Mouse (Mus musculus) midbrain, postnatal 0 days (tissue): ENCODE measurements at regions not wholly inside any gene's neighbourhood (a gene's known extent, or its start where the extent isn't known, plus 50 kb on each side); places are given as distances from the start of the nearest gene placed in this dataset.

Experiments
- ATAC-seq: fragments of 200-750 bp; cut with Nextera tagmentation; 2 replicates; pipeline ENCODE4 v1.8.0; 2017; ENCODE audit warnings: moderate number of reproducible peaks, mild to moderate bottlenecking, moderate TSS enrichment, moderate library complexity; ENCODE audit not compliant: low FRiP score
- DNase-seq: peaks from one replicate; pipeline ENCODE4 v3.0.0-alpha.2; 2015; ENCODE audit warnings: low spot score
- H3K27ac ChIP-seq: fragments of 300-500 bp; sonication (generic); 2 replicates; pipeline ENCODE4 v1.5.1; 2014; ENCODE audit warnings: low read depth, mild to moderate bottlenecking, low read length, mixed read lengths
- H3K27me3 ChIP-seq: fragments of 300-500 bp; sonication (generic); 2 replicates; pipeline ENCODE4 v1.6.1; 2014; ENCODE audit warnings: low read length, control low read depth, mixed read lengths; ENCODE audit not compliant: insufficient read depth
- H3K36me3 ChIP-seq: fragments of 300-500 bp; sonication (generic); 2 replicates; pipeline ENCODE4 v1.6.1; 2014; ENCODE audit warnings: low read length, control low read depth, mixed read lengths; ENCODE audit not compliant: insufficient read depth
- H3K4me1 ChIP-seq: fragments of 300-500 bp; sonication (generic); 2 replicates; pipeline ENCODE4 v1.6.1; 2014; ENCODE audit warnings: mild to moderate bottlenecking, control low read depth, antibody characterized with exemption, low read length, mixed read lengths; ENCODE audit not compliant: insufficient read depth
- H3K4me2 ChIP-seq: fragments of 300-500 bp; sonication (generic); 2 replicates; pipeline ENCODE4 v1.6.1; 2014; ENCODE audit warnings: low read depth, mild to moderate bottlenecking, low read length, mixed read lengths; ENCODE audit not compliant: poor library complexity, severe bottlenecking
- H3K4me3 ChIP-seq: fragments of 300-500 bp; sonication (generic); 2 replicates; pipeline ENCODE4 v1.5.1; 2014; ENCODE audit warnings: low read depth, mild to moderate bottlenecking, low read length, moderate library complexity
- H3K9ac ChIP-seq: fragments of 300-500 bp; sonication (generic); replicated peaks from 2 replicates; pipeline ENCODE4 v1.6.1; 2014; ENCODE audit warnings: mild to moderate bottlenecking, low read length, moderate library complexity, mixed read lengths; ENCODE audit not compliant: poor library complexity, severe bottlenecking
- H3K9me3 ChIP-seq: fragments of 300-500 bp; sonication (generic); 2 replicates; pipeline ENCODE4 v1.6.1; 2016; ENCODE audit warnings: low read length, control low read depth
- CTCF ChIP-seq: IDR thresholded peaks from 2 replicates; pipeline ENCODE4 v1.5.1; 2016; ENCODE audit warnings: antibody characterized with exemption, mild to moderate bottlenecking
- WGBS: fragments of 180-500 bp; shearing (Covaris S2); extraction: QIAGEN DNeasy Blood & Tissue Kit; methylation state at CpG from one replicate; pipeline ENCODE4 v1.1.7; 2014; 5-methylcytosine and 5-hydroxymethylcytosine counted together

DNA sequence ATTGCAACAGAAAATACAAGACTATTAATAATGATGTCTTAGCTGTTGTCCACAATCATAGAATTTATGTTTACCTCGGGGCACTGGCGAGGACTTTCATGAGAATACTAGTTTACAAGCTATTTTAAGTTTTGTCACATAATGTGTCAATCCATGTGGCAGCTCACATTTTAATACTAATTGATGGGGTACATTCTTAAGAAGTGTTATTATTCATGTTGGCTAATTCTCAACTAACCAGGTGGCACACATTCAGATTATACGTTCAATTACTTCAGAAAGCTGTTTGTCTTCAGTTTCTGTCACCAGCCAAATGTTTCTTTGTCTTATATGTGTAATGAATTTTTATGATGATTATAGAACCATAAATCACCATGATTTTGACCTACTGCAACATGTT, 870.2 kb upstream of the Celf2 start:
- H3K27me3 ChIP-seq: no peaks in the 10 kb centered on the region
- ATAC-seq: no peak

DNA sequence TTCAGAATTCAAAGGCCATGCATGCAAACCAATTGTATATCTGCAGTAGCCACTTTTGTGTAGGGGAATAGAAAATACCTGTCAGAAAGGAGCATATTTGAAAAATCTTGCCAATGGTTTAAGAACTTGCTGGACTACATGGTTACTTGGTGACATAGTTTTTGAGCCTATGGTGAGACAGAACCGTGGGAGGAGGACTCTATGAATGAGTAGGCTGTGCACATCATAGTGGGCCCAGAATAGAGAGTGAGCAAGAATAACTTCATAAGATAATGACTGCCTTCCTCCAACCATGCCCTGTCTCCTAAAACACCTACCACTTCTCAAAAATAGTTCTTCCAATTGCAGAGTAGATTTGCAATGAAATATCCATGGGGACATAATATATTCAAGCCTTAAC, 838.5 kb upstream of the Celf2 start:
- no peak for ATAC-seq
- Histone ChIP-seq H3K36me3 (no peaks in the 10 kb centered on the region), H3K27ac (no peak overlapping the region), H3K9ac (no peak overlapping the region), H3K4me2 (no peak overlapping the region), H3K9me3 (no peaks in the 10 kb centered on the region), H3K4me1 (no peaks in the 10 kb centered on the region), H3K27me3 (no peaks in the 10 kb centered on the region), H3K4me3 (no peak overlapping the region)
- no peak for TF ChIP-seq CTCF
- 96% methylated on average over 1 of the region's 1 CpGs for WGBS
- no peak for DNase-seq

More for the DNA sequence above, 870.2 kb upstream of the Celf2 start:
- Histone ChIP-seq H3K9ac (no peak overlapping the region), H3K4me2 (no peak overlapping the region), H3K4me1 (no peaks in the 10 kb centered on the region), H3K27ac (no peak overlapping the region), H3K9me3 (no peaks in the 10 kb centered on the region), H3K4me3 (no peak overlapping the region), H3K36me3 (no peaks in the 10 kb centered on the region)
- peak; percentile 9 for DNase-seq
- 88% methylated on average over 3 of the region's 3 CpGs for WGBS
- TF ChIP-seq CTCF: no peak

DNA sequence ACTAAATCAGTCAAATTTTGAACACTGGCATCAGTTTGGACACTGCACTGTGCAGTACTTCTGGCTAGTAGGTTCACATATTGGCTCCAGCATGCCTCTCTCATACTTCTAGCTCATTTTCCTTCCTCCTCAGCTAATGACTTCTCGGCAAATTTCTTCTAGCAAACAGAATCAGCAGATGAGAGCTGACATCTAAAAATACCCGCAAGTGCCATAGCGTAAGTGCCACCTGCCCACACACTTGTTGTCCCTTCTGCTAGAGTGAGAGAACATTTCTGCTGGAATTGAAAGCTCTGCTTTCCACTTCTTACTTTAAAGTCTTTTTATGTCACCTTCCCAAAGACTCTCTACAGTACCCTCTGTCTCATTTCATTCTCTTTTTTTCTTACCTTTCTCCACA, 835.4 kb upstream of the Celf2 start:
- WGBS: 96% methylated on average over 3 of the region's 3 CpGs
- DNase-seq: no peak

DNA sequence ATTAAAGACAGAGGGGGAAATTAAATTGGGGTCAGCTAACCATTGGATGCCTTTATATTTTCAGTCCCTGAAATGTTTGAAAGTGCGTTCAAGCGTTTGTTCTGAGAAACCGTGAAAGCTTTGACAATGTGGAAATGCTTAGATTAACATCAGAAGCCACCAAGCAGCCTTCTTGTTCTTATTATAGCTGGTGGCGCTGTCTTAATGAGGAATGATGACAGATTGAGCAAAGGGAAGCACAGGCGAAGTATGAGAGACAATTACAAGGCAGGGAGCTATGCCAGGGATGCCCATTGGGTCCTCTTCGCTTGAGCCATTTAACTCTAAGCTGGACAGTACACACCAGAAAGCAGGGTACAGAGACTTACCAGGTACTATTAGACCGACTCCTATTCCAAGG, 828.9 kb upstream of the Celf2 start:
- WGBS: 65% methylated on average over 7 of the region's 7 CpGs

More for the DNA sequence above, 835.4 kb upstream of the Celf2 start:
- ATAC-seq: no peak
- Histone ChIP-seq H3K9me3 (no peaks in the 10 kb centered on the region), H3K4me1 (no peaks in the 10 kb centered on the region), H3K36me3 (no peaks in the 10 kb centered on the region), H3K27ac (no peak overlapping the region), H3K4me2 (no peak overlapping the region), H3K9ac (no peak overlapping the region), H3K4me3 (no peak overlapping the region), H3K27me3 (no peaks in the 10 kb centered on the region)
- TF ChIP-seq CTCF: no peak

DNA sequence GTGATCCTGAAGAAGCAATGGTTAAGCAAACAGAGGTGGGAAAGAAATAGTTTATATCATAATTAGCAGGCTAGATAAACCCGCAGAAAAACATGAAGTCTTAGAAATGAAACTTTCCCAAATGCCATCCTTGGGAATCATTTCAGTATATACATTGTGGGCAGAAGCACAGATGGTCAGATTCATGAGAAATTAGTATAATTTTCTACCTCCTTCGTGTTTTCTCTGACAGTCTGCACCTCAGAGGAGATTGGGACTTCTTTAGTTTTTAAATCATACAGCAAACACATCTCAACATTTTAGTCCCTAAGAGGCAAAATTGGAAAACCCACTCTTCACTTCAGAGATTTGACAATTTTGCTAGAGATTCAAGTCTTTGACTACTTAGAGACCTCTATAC, 786.6 kb upstream of the Celf2 start:
- Histone ChIP-seq H3K36me3 (no peaks in the 10 kb centered on the region), H3K4me1 (no peaks in the 10 kb centered on the region), H3K27ac (no peak overlapping the region), H3K9ac (no peak overlapping the region), H3K4me2 (no peak overlapping the region), H3K9me3 (no peaks in the 10 kb centered on the region), H3K27me3 (no peaks in the 10 kb centered on the region), H3K4me3 (no peak overlapping the region)
- no peak for TF ChIP-seq CTCF
- DNase-seq (no peak), ATAC-seq (no peak)
- 79% methylated on average over 2 of the region's 2 CpGs for WGBS

More for the DNA sequence above, 828.9 kb upstream of the Celf2 start:
- no peak overlapping the region for H3K4me2 ChIP-seq
- ATAC-seq: no peak
- H3K27me3 ChIP-seq: no peaks in the 10 kb centered on the region
- H3K9ac ChIP-seq: no peak overlapping the region
- TF ChIP-seq CTCF: no peak
- no peaks in the 10 kb centered on the region for H3K36me3 ChIP-seq
- no peaks in the 10 kb centered on the region for H3K9me3 ChIP-seq
- no peaks in the 10 kb centered on the region for H3K4me1 ChIP-seq
- DNase-seq: no peak
- H3K27ac ChIP-seq: no peak overlapping the region
- H3K4me3 ChIP-seq: no peak overlapping the region

DNA sequence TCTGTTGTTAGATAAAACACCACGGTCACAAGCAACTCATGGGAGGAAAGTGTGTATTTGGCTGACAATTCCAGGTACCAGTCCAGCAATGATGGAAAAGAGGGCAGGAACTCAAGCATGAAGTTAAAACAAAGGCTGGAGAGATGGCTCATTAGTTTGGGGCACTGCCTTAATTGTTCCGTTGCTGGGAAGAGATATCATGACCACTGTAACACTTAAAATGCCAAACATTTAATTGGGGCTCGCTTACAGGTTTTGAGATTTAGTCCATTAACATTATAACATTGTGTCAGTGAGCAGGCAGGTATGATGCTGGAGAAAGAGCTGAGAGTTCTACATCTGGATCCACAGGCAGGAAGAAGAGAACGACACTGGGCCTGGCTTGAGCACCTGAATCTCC, 782.0 kb upstream of the Celf2 start:
- no peaks in the 10 kb centered on the region for H3K36me3 ChIP-seq
- ATAC-seq (no peak), DNase-seq (no peak)
- 91% methylated on average over 4 of the region's 4 CpGs for WGBS
- H3K4me3 ChIP-seq: no peak overlapping the region
- H3K4me2 ChIP-seq: no peak overlapping the region
- H3K9ac ChIP-seq: no peak overlapping the region
- no peaks in the 10 kb centered on the region for H3K4me1 ChIP-seq
- no peak overlapping the region for H3K27ac ChIP-seq
- TF ChIP-seq CTCF: no peak
- H3K9me3 ChIP-seq: no peaks in the 10 kb centered on the region
- H3K27me3 ChIP-seq: no peaks in the 10 kb centered on the region
